In genomic region chr16:5351890-5352571, GRCm38 (mm10) we compare ENCODE assay signal across 9 mouse cellular contexts.
A peak's percentile ranks its signal among the peaks of the same experiment; 100 is the strongest.
DNase-seq lines count a peak whose midpoint lies in the region; ATAC-seq lines count a peak whose summit lies in the region.
"Had no signal": no experiment of that assay in that cellular context is flagged by ENCODE, and none has a peak within 500 bp of the region (broad histone marks: within the 10 kb centered on the region; RNA-seq: fewer than 3 reads in every experiment).

No protein-coding gene starts in this region.

- ATAC-seq in forebrain, embryonic 16.5 days: 0 out of 2 replicates have a peak, but pooled peaks have one; percentile 23
- ATAC-seq in megakaryocyte-erythroid progenitor cell, adult 5-6 weeks (replicated peaks; ENCODE audit: low FRiP score, low TSS enrichment, poor library complexity, severe bottlenecking): peak; percentile 95
- ATAC-seq in stomach, embryonic 15.5 days (ENCODE audit: insufficient read depth, low FRiP score, low read depth): peak; percentile 82

- H3K4me1 ChIP-seq in forebrain, embryonic 16.5 days (replicated peaks; ENCODE audit: control insufficient read depth, insufficient read depth, low read length): no peaks in the 10 kb centered on the region
- peaks cover 9% of the 10 kb centered on the region; the same call in 1 of the 2 replicates for H3K4me1 ChIP-seq in stomach, embryonic 15.5 days

- no peak overlapping the region for H3K27ac ChIP-seq in forebrain, embryonic 16.5 days (ENCODE audit: low read length)
- H3K27ac ChIP-seq in stomach, embryonic 15.5 days: no peak overlapping the region
- H3K27ac ChIP-seq: heart, adult 2 months had no signal

- peak; percentile 89 for DNase-seq in CD4-positive helper T cell, adult 2 months (ENCODE audit: low read depth, low spot score)
- DNase-seq in Muller cell, postnatal 12 days (ENCODE audit: inconsistent ontology term): peak; percentile 40
- peak; percentile 30 to 54 for DNase-seq in kidney, postnatal 25 days
- no peak for DNase-seq in left cerebral cortex, adult 9 months (ENCODE audit: low spot score in 2 of 2)
- no peak for DNase-seq in left cerebral cortex, postnatal 14 days (ENCODE audit: low spot score in 2 of 2)

- 5% methylated on average over 18 of the region's 18 CpGs for WGBS in forebrain, embryonic 16.5 days
- WGBS in stomach, embryonic 15.5 days: 2% methylated on average over 18 of the region's 18 CpGs

- H3K4me2 ChIP-seq in forebrain, embryonic 16.5 days (ENCODE audit: low read length): no peak overlapping the region
- H3K4me2 ChIP-seq in stomach, embryonic 15.5 days: peak overlapping the region; percentile 47

- no peaks in the 10 kb centered on the region; the same call in 1 of the 2 replicates for H3K9me3 ChIP-seq in forebrain, embryonic 16.5 days (ENCODE audit: control insufficient read depth, low read length)
- H3K9me3 ChIP-seq in stomach, embryonic 15.5 days: no peaks in the 10 kb centered on the region

- no peaks in the 10 kb centered on the region for H3K36me3 ChIP-seq in forebrain, embryonic 16.5 days (ENCODE audit: control insufficient read depth, insufficient read depth)
- no peaks in the 10 kb centered on the region for H3K36me3 ChIP-seq in stomach, embryonic 15.5 days

- no peak overlapping the region for H3K9ac ChIP-seq in forebrain, embryonic 16.5 days (replicated peaks; ENCODE audit: low read depth, low read length)
- H3K9ac ChIP-seq in stomach, embryonic 15.5 days: no peak overlapping the region

- intact Hi-C loops in left cerebral cortex, postnatal 14 days (cut with DNase I): no loop called here

- H3K27me3 ChIP-seq in forebrain, embryonic 16.5 days (replicated peaks; ENCODE audit: control insufficient read depth, insufficient read depth, low read length): no peaks in the 10 kb centered on the region
- H3K27me3 ChIP-seq in stomach, embryonic 15.5 days (replicated peaks): no peaks in the 10 kb centered on the region

- H3K4me3 ChIP-seq in forebrain, embryonic 16.5 days (replicated peaks; ENCODE audit: low read length): no peak overlapping the region
- no peak overlapping the region; the same call in 1 of the 2 replicates for H3K4me3 ChIP-seq in stomach, embryonic 15.5 days (replicated peaks)
- H3K4me3 ChIP-seq: heart, adult 2 months had no signal

Comparison
In these comparisons a context has a peak if more than half of its experiments do, and no peak if none do; other contexts are left out.
1. DNase-seq: peak in CD4-positive helper T cell, adult 2 months (single experiment), Muller cell, postnatal 12 days (single experiment) and kidney, postnatal 25 days (2 of 2); none in left cerebral cortex, adult 9 months (0 of 2) and left cerebral cortex, postnatal 14 days (0 of 2).
2. ATAC-seq: peak in every context shown above with its lines; median percentile 95 in megakaryocyte-erythroid progenitor cell, adult 5-6 weeks; 82 in stomach, embryonic 15.5 days; 23 in forebrain, embryonic 16.5 days.